Mouse (Mus musculus) adrenal gland, postnatal 4 days (tissue): ENCODE measurements around the gene Cabp1. TPM values are rescaled to one million over a fixed set of nuclear protein-coding genes. Genes with fewer than 3 reads are reported as not detected.

ENCODE experiments used
- DNase-seq, 2 experiments: peaks; one replicate each; pipeline ENCODE4 v3.0.0; 2021 to 2022; ENCODE audit warnings: low spot score in 2 of 2, mixed read lengths in 2 of 2
- total RNA-seq, 2 experiments: library from RNA; stranded (reverse); gene quantifications; 2 replicates each; pipeline ENCODE4 v1.2.3; 2021

Gene Cabp1
- total RNA-seq, 2 experiments from 2014 or later, result 4.5 to 5.0 TPM

DNA sequence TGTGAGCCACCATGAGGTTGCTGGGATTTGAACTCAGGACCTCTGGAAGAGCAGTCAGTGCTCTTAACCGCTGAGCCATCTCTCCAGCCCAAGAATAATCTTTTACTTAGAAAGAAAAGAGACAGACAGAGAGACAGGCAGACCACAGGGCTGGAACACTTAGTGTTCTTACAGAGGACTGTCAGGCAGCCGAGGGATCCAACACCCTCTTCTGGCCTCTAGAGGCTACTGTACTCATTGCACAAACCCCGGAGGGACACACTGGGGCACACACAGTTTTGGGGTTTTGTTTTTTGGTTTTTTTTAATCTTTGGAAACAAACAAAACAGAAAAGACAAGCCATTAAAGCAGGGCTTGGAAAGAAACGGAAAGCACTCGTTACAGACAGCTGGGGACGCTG is 64.9 kb downstream of the Cabp1 start:
- DNase-seq, result no peak

DNA sequence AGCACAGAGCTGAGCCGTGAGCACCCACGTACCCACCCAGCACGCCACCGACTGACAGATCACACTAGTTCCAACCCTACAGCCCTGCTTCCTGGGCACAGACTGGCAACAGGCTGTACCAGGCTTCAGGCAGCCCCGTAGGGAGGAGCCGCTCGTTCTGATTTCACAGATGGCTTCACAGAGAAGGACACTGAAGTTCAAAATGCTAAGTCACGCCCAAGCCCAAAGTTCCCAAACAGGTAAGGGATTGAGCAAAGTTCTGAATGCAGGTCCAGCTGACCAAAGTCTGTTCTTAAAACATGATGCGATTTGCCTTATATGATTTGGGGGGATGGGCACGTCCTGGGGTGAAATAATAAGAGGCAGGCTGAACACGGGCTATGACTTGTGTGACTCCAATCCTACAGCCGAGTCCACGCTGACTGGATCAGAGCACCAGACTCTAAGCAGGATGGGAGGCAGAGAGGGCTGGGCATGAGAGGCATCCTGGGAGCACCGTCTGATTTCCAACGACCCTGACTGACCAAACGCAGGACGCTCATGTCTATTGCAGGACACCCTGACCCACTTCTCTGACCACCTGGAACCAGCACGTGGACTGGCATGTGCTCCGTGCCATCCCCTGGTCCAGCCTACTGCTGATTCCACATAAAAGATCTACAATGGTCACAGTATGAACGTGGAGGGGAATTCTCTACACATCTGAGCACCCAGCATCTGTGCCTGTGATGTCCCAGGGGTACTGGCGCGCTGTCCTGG is 66.6 kb downstream of the Cabp1 start:
- no peak for DNase-seq

DNA sequence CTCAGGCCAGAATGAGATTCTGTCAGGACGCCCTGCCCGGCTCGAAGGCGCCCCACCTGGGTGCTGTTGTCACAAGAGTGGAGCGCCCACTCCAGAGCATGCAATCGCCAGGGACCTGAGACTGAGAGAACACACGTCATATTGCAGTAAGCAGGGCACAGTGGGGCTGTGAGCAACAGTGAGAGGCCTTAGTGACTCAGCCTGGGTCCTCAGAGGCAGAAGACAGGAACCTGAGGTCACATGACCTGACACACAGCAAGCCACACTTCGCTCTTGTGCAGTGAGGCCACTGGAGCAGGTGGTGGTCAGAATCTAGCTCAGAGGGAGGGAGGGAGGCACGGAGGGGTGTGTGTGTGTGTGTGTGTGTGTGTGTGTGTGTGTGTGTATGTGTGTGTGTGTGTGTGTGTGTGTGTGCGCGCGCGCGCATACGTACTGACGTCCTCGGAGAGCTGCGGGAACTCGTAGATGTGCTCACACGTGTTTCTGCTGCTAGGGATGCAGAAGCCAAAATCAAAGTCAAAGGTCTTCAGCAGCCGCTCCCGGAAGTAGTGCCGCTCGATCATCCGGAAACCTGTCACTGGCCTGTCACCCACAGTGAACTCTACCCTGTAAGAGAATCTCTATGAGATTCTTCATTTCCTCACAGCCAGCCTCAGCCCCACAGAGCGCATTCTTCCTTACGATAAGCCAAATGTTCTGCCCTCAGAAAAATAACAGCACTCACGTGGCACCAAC is 67.4 kb downstream of the Cabp1 start:
- DNase-seq, result no peak

DNA sequence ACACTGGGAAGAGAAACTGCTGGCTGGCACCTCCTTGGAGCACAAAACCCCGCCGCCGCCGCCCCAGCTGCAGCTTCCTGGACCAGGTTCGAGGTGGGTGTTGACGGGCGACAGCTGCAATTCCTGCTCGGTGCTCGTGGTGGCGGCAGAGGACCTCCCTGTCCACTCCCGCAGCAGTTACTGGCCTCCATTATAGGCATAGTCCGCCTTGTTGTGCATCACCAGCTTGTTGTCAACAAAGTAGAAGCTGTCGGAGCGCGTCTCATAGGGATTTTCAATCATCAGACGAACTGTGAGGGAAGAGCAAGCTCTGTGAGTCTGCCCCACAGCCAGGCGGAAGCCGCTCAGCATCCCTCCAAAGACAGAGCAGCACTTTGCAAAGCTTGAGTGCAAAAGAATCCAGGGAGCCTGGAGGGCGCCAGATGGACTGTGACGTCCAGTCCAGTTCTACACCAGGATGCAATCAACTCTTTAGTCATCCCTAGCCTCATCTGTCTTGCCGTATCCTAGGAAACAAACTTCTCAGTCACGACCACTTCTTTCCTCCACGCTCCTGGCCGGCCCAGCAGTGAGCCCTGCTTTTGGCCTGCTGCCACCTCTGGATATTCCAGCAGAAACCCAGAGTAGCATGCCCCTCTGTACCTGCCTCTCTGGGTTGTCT is 68.8 kb downstream of the Cabp1 start:
- DNase-seq, result peak; percentile 42 to 65

DNA sequence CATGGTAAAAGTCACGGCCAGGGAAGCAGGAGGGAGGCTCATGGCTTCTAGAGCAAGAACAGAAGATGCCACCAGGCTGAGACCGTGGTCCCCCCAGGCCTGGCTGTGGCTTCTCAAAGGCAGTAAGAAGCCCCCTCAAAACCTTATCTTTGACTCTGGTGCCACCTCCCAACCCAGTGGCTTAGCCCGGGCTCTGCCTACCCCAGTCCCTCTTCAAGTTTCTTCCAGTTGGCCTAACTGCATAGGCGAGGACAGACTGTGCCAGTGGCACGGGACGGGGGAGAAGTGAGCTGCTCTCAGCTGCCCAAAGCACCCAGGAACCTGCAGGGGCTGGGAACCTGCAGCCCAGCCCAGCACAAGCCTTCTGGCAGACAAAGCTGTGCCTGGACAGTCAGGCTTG is 69.5 kb downstream of the Cabp1 start:
- no peak for DNase-seq

DNA sequence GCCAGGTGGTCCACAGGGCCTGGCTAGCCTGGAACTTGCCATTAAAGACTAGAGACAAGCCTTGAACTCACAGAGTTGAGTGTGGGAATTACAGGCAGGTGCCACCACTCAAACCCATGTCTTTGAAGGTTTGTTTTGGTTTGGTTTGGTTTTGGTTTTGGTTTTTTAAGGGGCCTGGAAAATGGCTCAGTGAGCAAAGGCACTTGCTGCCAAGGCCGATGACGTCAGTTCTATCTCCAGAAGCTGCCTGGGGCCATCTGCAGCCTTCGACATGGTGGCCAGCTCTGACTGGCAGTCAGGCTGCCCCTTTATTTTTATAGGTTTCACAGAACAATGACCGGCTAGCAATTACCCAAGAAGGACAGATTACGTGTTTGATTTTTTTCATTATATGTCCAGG is 73.2 kb downstream of the Cabp1 start:
- no peak for DNase-seq

DNA sequence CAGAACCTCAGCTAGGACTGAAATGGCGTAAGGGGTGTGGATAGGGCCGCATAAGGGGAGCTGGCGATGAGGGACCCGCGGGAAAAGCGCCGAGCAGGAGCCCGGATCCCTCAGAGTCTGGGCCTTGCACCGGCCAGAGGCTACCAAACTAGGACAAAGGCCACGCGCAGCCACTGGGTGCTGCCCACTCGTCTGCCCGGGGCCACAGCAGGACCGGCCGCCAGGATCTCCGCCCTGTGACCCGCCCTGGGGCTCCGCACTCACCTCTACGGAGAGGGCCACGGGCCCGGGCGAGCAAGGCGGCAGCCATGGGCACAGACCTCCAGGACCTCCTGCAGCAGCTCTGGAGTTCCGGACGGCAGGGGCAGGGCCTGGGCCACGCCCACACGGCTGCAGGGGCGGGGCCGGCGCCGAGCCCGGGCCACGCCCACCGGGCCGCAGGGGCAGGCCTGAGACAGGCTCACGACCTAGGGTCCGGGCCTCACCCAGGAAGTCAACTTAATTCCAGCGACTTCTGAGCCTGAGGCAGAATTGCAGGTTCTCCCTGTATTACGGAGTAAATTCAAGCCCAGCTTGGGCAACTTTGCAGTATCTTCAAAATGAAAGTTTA is 75.1 kb downstream of the Cabp1 start, which contains the start of gene Acads:
Acads (minus strand) TSS at position 386 of the 610 bp plus-strand sequence.
- peak; percentile 69 to 76 for DNase-seq

Other genes with a start within 250 kb of the Cabp1 start
- gene Hnf1a, start 223.3 kb downstream of the Cabp1 start, total RNA-seq, result 1 to 10 TPM; 1.8 to 4.4 TPM
- 10 to 100 TPM; 91.7 to 92.3 TPM for gene Sppl3, start 183.2 kb downstream of the Cabp1 start, total RNA-seq
- under 1 TPM in 1 of 2 experiments, not detected in 1; 0.73 TPM for gene Gm10401, start 96.1 kb downstream of the Cabp1 start, total RNA-seq
- gene Acads, start 75.0 kb downstream of the Cabp1 start, total RNA-seq, result 100 to 1,000 TPM; 166 to 191 TPM
- 10 to 100 TPM; 35.1 to 39.1 TPM for gene Unc119b, start 59.4 kb downstream of the Cabp1 start, total RNA-seq
- 100 to 1,000 TPM; 208 to 242 TPM for gene Mlec, start 36.2 kb downstream of the Cabp1 start, total RNA-seq
- 10 to 100 TPM; 45.9 to 46.8 TPM for gene Pop5, start 41.5 kb upstream of the Cabp1 start, total RNA-seq
- 100 to 1,000 TPM; 214 to 224 TPM for gene Rnf10, start 78.5 kb upstream of the Cabp1 start, total RNA-seq
- 10 to 100 TPM; 54.4 to 59.8 TPM for gene Coq5, start 85.3 kb upstream of the Cabp1 start, total RNA-seq
- 100 to 1,000 TPM; 219 to 273 TPM for gene Dynll1, start 106.6 kb upstream of the Cabp1 start, total RNA-seq
- gene Srsf9, start 132.8 kb upstream of the Cabp1 start, total RNA-seq, result 10 to 100 TPM; 83.9 to 87.4 TPM
- gene Gatc, start 146.8 kb upstream of the Cabp1 start, total RNA-seq, result 10 to 100 TPM; 19.1 to 20.3 TPM
- gene Triap1, start 146.8 kb upstream of the Cabp1 start, total RNA-seq, result 10 to 100 TPM; 35.1 to 39.6 TPM
- 100 to 1,000 TPM; 720 to 752 TPM for gene Cox6a1, start 154.6 kb upstream of the Cabp1 start, total RNA-seq
- 10 to 100 TPM; 27.0 to 33.2 TPM for gene Msi1, start 235.2 kb upstream of the Cabp1 start, total RNA-seq